10 mouse cellular contexts compared by ENCODE assay signal in the genomic region with DNA sequence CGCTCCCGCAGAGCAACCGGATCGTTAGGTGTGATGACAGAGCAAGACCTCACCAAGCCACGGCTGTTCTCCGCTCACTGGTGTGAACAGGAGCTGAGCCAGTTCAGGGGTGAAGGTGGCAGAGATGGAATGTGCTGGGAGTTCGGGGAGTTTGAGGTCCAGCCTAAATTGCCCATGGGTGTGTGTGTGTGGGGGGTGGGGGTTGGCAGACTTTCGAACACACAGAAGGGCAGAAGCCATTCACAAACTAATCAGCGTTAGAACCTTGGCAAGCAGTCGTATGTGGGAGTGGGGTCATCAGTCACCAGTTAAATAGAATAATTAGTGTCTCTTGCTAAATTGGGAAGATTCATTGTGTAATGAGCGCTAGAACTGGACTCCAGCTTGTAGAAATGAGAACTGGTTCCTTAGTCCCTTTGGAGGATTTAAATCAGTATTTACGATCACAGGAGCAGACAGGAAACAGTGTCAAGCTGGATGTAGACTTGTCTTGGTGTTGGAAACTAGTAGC. TPM values are rescaled to one million over a fixed set of nuclear protein-coding genes. Genes with fewer than 3 reads are reported as not detected.
A peak's percentile ranks its signal among the peaks of the same experiment; 100 is the strongest.
DNase-seq lines count a peak whose midpoint lies in the region; ATAC-seq and TF ChIP-seq lines count a peak whose summit lies in the region.
"Had no signal": no experiment of that assay in that cellular context is flagged by ENCODE, and none has a peak within 500 bp of the region (broad histone marks: within the 10 kb centered on the region; RNA-seq: fewer than 3 reads in every experiment).

No protein-coding gene starts in this region.

- no peak for DNase-seq in forebrain, postnatal 0 days
- no peak for DNase-seq in midbrain, embryonic 10.5 days (ENCODE audit: low spot score)
- peak; percentile 66 to 72 for DNase-seq in kidney, postnatal 4 days
- peak; percentile 55 for DNase-seq in testis, postnatal 10 days (ENCODE audit: low spot score)
- no peak for DNase-seq in gastrocnemius, postnatal 10 days
- DNase-seq: B cell, adult 2 months had no signal

- no peak for ATAC-seq in forebrain, embryonic 13.5 days
- no peak for ATAC-seq in forebrain, postnatal 0 days
- no peak for ATAC-seq in midbrain, embryonic 13.5 days
- ATAC-seq in intestine, embryonic 15.5 days: no peak

- no peak for TF ChIP-seq CTCF in forebrain, postnatal 0 days (IDR thresholded peaks at IDR 0.05; ENCODE audit: low read depth)

- peaks cover 34% of the 10 kb centered on the region for H3K4me1 ChIP-seq in forebrain, embryonic 13.5 days
- H3K4me1 ChIP-seq in forebrain, postnatal 0 days (ENCODE audit: insufficient read depth): peaks cover 5% of the 10 kb centered on the region; the same call in 1 of the 2 replicates
- H3K4me1 ChIP-seq in midbrain, embryonic 10.5 days: peaks cover 27% of the 10 kb centered on the region
- peaks cover 25% of the 10 kb centered on the region for H3K4me1 ChIP-seq in midbrain, embryonic 13.5 days (replicated peaks)
- peaks cover 14% of the 10 kb centered on the region for H3K4me1 ChIP-seq in intestine, embryonic 15.5 days (replicated peaks)

- no peak overlapping the region for H3K9ac ChIP-seq in forebrain, embryonic 13.5 days
- no peak overlapping the region for H3K9ac ChIP-seq in forebrain, postnatal 0 days
- H3K9ac ChIP-seq in midbrain, embryonic 13.5 days (replicated peaks): no peak overlapping the region
- H3K9ac ChIP-seq in intestine, embryonic 15.5 days: no peak overlapping the region

- no peaks in the 10 kb centered on the region for H3K9me3 ChIP-seq in forebrain, embryonic 13.5 days (replicated peaks)
- H3K9me3 ChIP-seq in forebrain, postnatal 0 days (ENCODE audit: low read length): no peaks in the 10 kb centered on the region
- H3K9me3 ChIP-seq in midbrain, embryonic 10.5 days (replicated peaks): no peaks in the 10 kb centered on the region
- H3K9me3 ChIP-seq in midbrain, embryonic 13.5 days: no peaks in the 10 kb centered on the region
- no peaks in the 10 kb centered on the region for H3K9me3 ChIP-seq in intestine, embryonic 15.5 days

- H3K4me3 ChIP-seq in forebrain, embryonic 13.5 days: no peak overlapping the region
- no peak overlapping the region for H3K4me3 ChIP-seq in forebrain, postnatal 0 days (ENCODE audit: low read depth, low read length)
- H3K4me3 ChIP-seq in midbrain, embryonic 10.5 days: no peak overlapping the region
- H3K4me3 ChIP-seq in midbrain, embryonic 13.5 days (replicated peaks): no peak overlapping the region
- no peak overlapping the region for H3K4me3 ChIP-seq in intestine, embryonic 15.5 days (replicated peaks)

- 63% methylated on average over 12 of the region's 12 CpGs for WGBS in forebrain, embryonic 13.5 days
- WGBS in forebrain, postnatal 0 days: 37% methylated on average over 12 of the region's 12 CpGs
- 92% methylated on average over 12 of the region's 12 CpGs for WGBS in midbrain, embryonic 10.5 days
- WGBS in midbrain, embryonic 13.5 days: 87% methylated on average over 12 of the region's 12 CpGs
- 75% methylated on average over 12 of the region's 12 CpGs for WGBS in intestine, embryonic 15.5 days

- H3K4me2 ChIP-seq in forebrain, embryonic 13.5 days: 0 out of 2 replicates have a peak overlapping the region, but pooled peaks have one; percentile 7
- H3K4me2 ChIP-seq in forebrain, postnatal 0 days (ENCODE audit: low read depth): no peak overlapping the region
- no peak overlapping the region for H3K4me2 ChIP-seq in midbrain, embryonic 13.5 days (replicated peaks)
- H3K4me2 ChIP-seq in intestine, embryonic 15.5 days (replicated peaks): no peak overlapping the region

- H3K27me3 ChIP-seq in forebrain, embryonic 13.5 days: no peaks in the 10 kb centered on the region
- no peaks in the 10 kb centered on the region for H3K27me3 ChIP-seq in forebrain, postnatal 0 days (ENCODE audit: insufficient read depth, low read length)
- H3K27me3 ChIP-seq in midbrain, embryonic 10.5 days (ENCODE audit: low read depth, poor library complexity, severe bottlenecking): no peaks in the 10 kb centered on the region; the same call in 1 of the 2 replicates
- H3K27me3 ChIP-seq in midbrain, embryonic 13.5 days: no peaks in the 10 kb centered on the region
- H3K27me3 ChIP-seq in intestine, embryonic 15.5 days (replicated peaks): no peaks in the 10 kb centered on the region
- H3K27me3 ChIP-seq: Patski had no signal

- no peak overlapping the region for H3K27ac ChIP-seq in forebrain, embryonic 13.5 days
- H3K27ac ChIP-seq in forebrain, postnatal 0 days (ENCODE audit: low read depth, low read length): no peak overlapping the region
- 0 out of 2 replicates have a peak overlapping the region, but pooled peaks have one; percentile 17 for H3K27ac ChIP-seq in midbrain, embryonic 10.5 days (replicated peaks)
- H3K27ac ChIP-seq in midbrain, embryonic 13.5 days: no peak overlapping the region
- no peak overlapping the region for H3K27ac ChIP-seq in intestine, embryonic 15.5 days

- peaks cover 11% of the 10 kb centered on the region; the same call in 1 of the 2 replicates for H3K36me3 ChIP-seq in forebrain, embryonic 13.5 days (ENCODE audit: poor library complexity, severe bottlenecking)
- no peaks in the 10 kb centered on the region; the same call in 1 of the 2 replicates for H3K36me3 ChIP-seq in forebrain, postnatal 0 days (ENCODE audit: insufficient read depth)
- H3K36me3 ChIP-seq in midbrain, embryonic 10.5 days: peaks cover 21% of the 10 kb centered on the region
- H3K36me3 ChIP-seq in midbrain, embryonic 13.5 days: peaks cover 6% of the 10 kb centered on the region
- H3K36me3 ChIP-seq in intestine, embryonic 15.5 days: no peaks in the 10 kb centered on the region

RNA-seq across cellular contexts. Expression of gene Agpat4, which starts 50.9 kb away (rescaled TPM):
- polyA plus RNA-seq in forebrain, embryonic 13.5 days (2015; fragmentation: Nextera tagmentation; extraction: Ambion mirVana): 46.5 and 47.3 TPM in 2 replicates
- 44.8 and 52.9 TPM in 2 replicates for total RNA-seq in forebrain, postnatal 0 days (2014; rRNA removed)
- polyA plus RNA-seq in forebrain, postnatal 0 days (2015; fragmentation: Nextera tagmentation; extraction: Ambion mirVana): 23.3 and 53.5 TPM in 2 replicates
- 43.4 and 43.7 TPM in 2 replicates for polyA plus RNA-seq in midbrain, embryonic 10.5 days (2016; fragmentation: Nextera tagmentation; extraction: Ambion mirVana)
- polyA plus RNA-seq in midbrain, embryonic 13.5 days (2015; fragmentation: Nextera tagmentation; extraction: Ambion mirVana): 51.6 and 51.9 TPM in 2 replicates
- total RNA-seq in gastrocnemius, postnatal 10 days (2021): 1 to 10 TPM; 5.7 to 7.7 TPM
- polyA plus RNA-seq in intestine, embryonic 15.5 days (2015; fragmentation: Nextera tagmentation; extraction: Ambion mirVana): 19.6 and 20.2 TPM in 2 replicates

Comparison
In these comparisons a context has a peak if more than half of its experiments do, and no peak if none do; other contexts are left out.
1. DNase-seq: peak in kidney, postnatal 4 days (2 of 2) and testis, postnatal 10 days (single experiment); none in forebrain, postnatal 0 days (single experiment), midbrain, embryonic 10.5 days (single experiment) and gastrocnemius, postnatal 10 days (single experiment).